Mouse (Mus musculus) thymus, adult 18-20 months (tissue): Measurements from ENCODE around the gene Prss36.
"Not testable (repeated sequence)": the region's sequence is repeated elsewhere in the genome, so short reads cannot be mapped to it uniquely, and the experiment has no call there.

Source experiments
- DNase-seq, 2 experiments: peaks; one replicate each; pipeline ENCODE4 v3.0.0; 2022; ENCODE audit warnings: mixed read lengths in 2 of 2

The Prss36 gene

GRCm38 (mm10) chr7:127899997-127900396, 46.5 kb downstream of the Prss36 start:
- DNase-seq = no peak

- DNase-seq = no peak
These were observed 48.2 kb downstream of the Prss36 start for GRCm38 (mm10) chr7:127898179-127898956.

GRCm38 (mm10) chr7:127897542-127897941, 49.0 kb downstream of the Prss36 start:
- no peak for DNase-seq

GRCm38 (mm10) chr7:127896384-127896783, 50.1 kb downstream of the Prss36 start:
- peak in 1 of 2 experiments; percentile 53 for DNase-seq

GRCm38 (mm10) chr7:127895891-127896290, 50.6 kb downstream of the Prss36 start:
- DNase-seq = not testable (repeated sequence)

GRCm38 (mm10) chr7:127895442-127895841, 51.1 kb downstream of the Prss36 start, which contains the start of the genes Gm21974 and Vkorc1:
Gene Gm21974 (minus strand): TSS chr7:127895454.
Gene Vkorc1 (minus strand): TSS chr7:127895617.
- DNase-seq = peak; percentile 83 to 88

GRCm38 (mm10) chr7:127894480-127894879, 52.0 kb downstream of the Prss36 start:
- no peak for DNase-seq

- DNase-seq = no peak
These were observed 55.7 kb downstream of the Prss36 start, which contains the start of gene Prss53 for GRCm38 (mm10) chr7:127890798-127891197. Gene Prss53 (minus strand): TSS chr7:127890970.

- DNase-seq = no peak
These were observed 57.7 kb downstream of the Prss36 start for GRCm38 (mm10) chr7:127888821-127889220.

- DNase-seq = no peak
These were observed 58.7 kb downstream of the Prss36 start for GRCm38 (mm10) chr7:127887781-127888180.

- DNase-seq = no peak
These were observed 59.3 kb downstream of the Prss36 start for GRCm38 (mm10) chr7:127887191-127887590.

- DNase-seq = no peak
These were observed 60.0 kb downstream of the Prss36 start for GRCm38 (mm10) chr7:127886551-127886950.

- no peak for DNase-seq
These were observed 60.6 kb downstream of the Prss36 start for GRCm38 (mm10) chr7:127885951-127886350.
